Mouse (Mus musculus) hindbrain, postnatal 0 days (tissue): ENCODE results near the gene Mbnl2. TPM values are rescaled to one million over a fixed set of nuclear protein-coding genes. Genes with fewer than 3 reads are reported as not detected.
A peak's percentile ranks its signal among the peaks of the same experiment; 100 is the strongest.

Experiments
- ATAC-seq: fragments of 200-750 bp; cut with Nextera tagmentation; 2 replicates; pipeline ENCODE4 v1.8.0; 2017; ENCODE audit warnings: mild to moderate bottlenecking, moderate TSS enrichment, moderate library complexity
- DNase-seq: peaks from one replicate; pipeline ENCODE4 v3.0.0-alpha.2; 2015; ENCODE audit warnings: low spot score
- H3K27ac ChIP-seq: fragments of 300-500 bp; sonication (generic); 2 replicates; pipeline ENCODE4 v1.5.1; 2014; ENCODE audit warnings: mild to moderate bottlenecking
- H3K27me3 ChIP-seq: fragments of 300-500 bp; sonication (generic); 2 replicates; pipeline ENCODE4 v1.6.1; 2014; ENCODE audit warnings: low read length, mixed read lengths; ENCODE audit not compliant: insufficient read depth
- H3K36me3 ChIP-seq: fragments of 300-500 bp; sonication (generic); 2 replicates; pipeline ENCODE4 v1.6.1; 2014; ENCODE audit warnings: low read length, mixed read lengths; ENCODE audit not compliant: insufficient read depth
- H3K4me1 ChIP-seq: fragments of 300-500 bp; sonication (generic); 2 replicates; pipeline ENCODE4 v1.6.1; 2014; ENCODE audit warnings: antibody characterized with exemption, low read length, mixed read lengths; ENCODE audit not compliant: insufficient read depth
- H3K4me2 ChIP-seq: fragments of 300-500 bp; sonication (generic); 2 replicates; pipeline ENCODE4 v1.6.1; 2014; ENCODE audit warnings: low read depth, mild to moderate bottlenecking, low read length, moderate library complexity, mixed read lengths
- H3K4me3 ChIP-seq: fragments of 300-500 bp; sonication (generic); 2 replicates; pipeline ENCODE4 v1.5.1; 2014; ENCODE audit warnings: low read length
- H3K9ac ChIP-seq: fragments of 300-500 bp; sonication (generic); replicated peaks from 2 replicates; pipeline ENCODE4 v1.6.1; 2014; ENCODE audit warnings: mild to moderate bottlenecking, low read length, moderate library complexity, mixed read lengths
- H3K9me3 ChIP-seq: fragments of 300-500 bp; sonication (generic); 2 replicates; pipeline ENCODE4 v1.6.1; 2016; ENCODE audit warnings: low read length, mixed read lengths
- CTCF ChIP-seq: IDR thresholded peaks from 2 replicates; pipeline ENCODE4 v1.5.1; 2016; ENCODE audit warnings: antibody characterized with exemption, control low read depth, low read depth
- WGBS: fragments of 180-500 bp; shearing (Covaris S2); extraction: QIAGEN DNeasy Blood & Tissue Kit; methylation state at CpG from one replicate; pipeline ENCODE4 v1.1.7; 2014; 5-methylcytosine and 5-hydroxymethylcytosine counted together
- polyA plus RNA-seq: library from polyadenylated mRNA; unstranded; fragments of >200 nt; fragmentation: Nextera tagmentation; extraction: Ambion mirVana; gene quantifications from 2 replicates; pipeline ENCODE4 v1.2.1, GENCODE M21; 2015
- total RNA-seq: library from RNA; depleted of rRNA; stranded (reverse); fragments of >200 nt; gene quantifications from 2 replicates; pipeline ENCODE4 v1.2.3, GENCODE M21; 2014

The Mbnl2 gene
- total and polyA plus RNA-seq, 2 experiments from 2014 or later: 28.6 to 78.3 TPM

DNA sequence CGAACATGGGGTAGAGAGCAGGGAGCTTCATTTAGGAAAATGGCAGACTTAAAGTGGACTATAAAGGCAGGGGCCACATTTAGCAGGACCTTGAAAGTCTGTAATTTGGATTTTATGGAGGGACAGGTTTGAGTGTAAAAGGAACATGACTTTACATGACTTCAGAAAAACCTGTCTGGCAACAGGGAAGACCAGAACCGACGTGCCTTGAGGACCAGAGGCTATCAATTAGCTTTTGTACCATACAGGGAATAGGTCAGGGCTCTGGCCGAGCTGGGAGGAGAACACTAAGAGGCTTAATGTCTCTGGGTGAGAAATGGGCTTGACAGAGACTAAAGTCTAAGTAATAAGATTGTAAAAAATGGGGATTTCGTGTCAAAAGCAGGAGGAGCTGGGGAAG, 1.7 kb upstream of the Mbnl2 start:
- Histone ChIP-seq H3K4me3 (no peak overlapping the region), H3K4me1 (peaks cover 19% of the 10 kb centered on the region), H3K9me3 (no peaks in the 10 kb centered on the region), H3K4me2 (no peak overlapping the region), H3K27ac (no peak overlapping the region), H3K27me3 (no peaks in the 10 kb centered on the region), H3K9ac (no peak overlapping the region), H3K36me3 (no peaks in the 10 kb centered on the region)
- DNase-seq: no peak
- WGBS: 73% methylated on average over 5 of the region's 5 CpGs
- no peak for ATAC-seq
- no peak for TF ChIP-seq CTCF

DNA sequence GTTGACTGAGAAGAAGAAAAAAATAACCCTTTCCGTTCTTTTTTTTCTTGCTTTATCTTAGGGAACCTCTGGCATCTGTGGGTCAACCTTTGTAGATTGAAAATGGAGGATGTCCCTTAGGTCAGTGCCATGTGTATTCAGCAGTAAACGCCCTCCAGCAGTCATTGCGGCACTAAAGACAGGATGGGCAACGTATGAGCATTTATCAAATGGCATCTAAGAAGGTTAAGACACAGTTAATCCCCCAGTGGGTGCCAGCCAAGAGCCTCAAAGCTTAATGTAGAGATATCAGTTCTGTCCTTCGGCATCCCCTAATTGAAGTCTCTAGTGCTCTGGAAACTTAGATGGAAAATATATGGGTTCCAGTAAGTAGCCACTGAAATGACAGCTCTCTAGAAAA, 723 bp upstream of the Mbnl2 start:
- no peaks in the 10 kb centered on the region for H3K9me3 ChIP-seq
- peak overlapping the region; percentile 62; the same call in 1 of the 2 replicates for H3K9ac ChIP-seq
- no peaks in the 10 kb centered on the region for H3K27me3 ChIP-seq
- H3K4me3 ChIP-seq: peak overlapping the region; percentile 75
- no peaks in the 10 kb centered on the region for H3K36me3 ChIP-seq
- ATAC-seq: no peak
- peak overlapping the region; percentile 69 for H3K4me2 ChIP-seq
- no peak for DNase-seq
- H3K4me1 ChIP-seq: peaks cover 24% of the 10 kb centered on the region
- WGBS: 32% methylated on average over 5 of the region's 5 CpGs
- peak overlapping the region; percentile 81 for H3K27ac ChIP-seq
- TF ChIP-seq CTCF: no peak

DNA sequence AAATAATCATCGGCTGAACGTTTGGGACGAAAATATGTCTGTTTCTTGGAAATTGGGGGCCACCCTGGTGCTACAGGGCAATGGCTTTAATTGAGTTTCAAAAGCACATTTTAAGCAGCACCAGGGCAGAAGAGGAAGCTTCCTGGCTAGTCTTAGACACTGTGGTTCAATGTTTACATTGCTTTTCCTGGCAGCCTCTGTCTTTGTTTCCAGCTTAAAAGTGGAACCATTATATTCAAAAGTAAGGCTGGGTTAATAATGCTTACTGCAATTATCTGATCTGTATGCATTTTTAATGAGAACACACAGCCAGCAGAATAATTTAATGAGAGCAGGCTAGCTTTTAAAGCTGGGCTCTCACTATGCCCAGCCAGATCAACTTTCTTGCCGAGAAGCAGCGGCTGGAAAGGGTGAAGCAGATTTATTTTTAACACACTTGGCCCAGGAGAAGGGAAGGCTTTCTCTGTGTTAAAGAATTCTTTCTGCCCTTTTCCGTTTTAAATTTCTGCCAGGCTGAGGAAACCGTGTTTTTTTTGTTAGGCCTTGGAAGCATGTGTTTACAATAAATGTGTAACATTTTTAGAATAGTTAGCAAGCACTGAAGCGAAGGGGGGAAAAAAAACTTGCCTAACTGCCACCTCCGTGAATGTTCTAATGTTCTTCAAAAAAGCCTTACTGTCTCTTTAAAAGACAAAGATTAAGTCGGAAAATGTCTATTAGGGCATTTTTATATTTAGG, 1.0 kb downstream of the Mbnl2 start:
- Histone ChIP-seq H3K9me3 (no peaks in the 10 kb centered on the region), H3K4me1 (peaks cover 29% of the 10 kb centered on the region), H3K9ac (peak overlapping the region; percentile 62), H3K27me3 (no peaks in the 10 kb centered on the region), H3K27ac (peak overlapping the region; percentile 69), H3K36me3 (no peaks in the 10 kb centered on the region), H3K4me2 (peak overlapping the region; percentile 69), H3K4me3 (peak overlapping the region; percentile 75)
- ATAC-seq (no peak), DNase-seq (peak; percentile 26)
- TF ChIP-seq CTCF: no peak
- 11% methylated on average over 10 of the region's 10 CpGs for WGBS

DNA sequence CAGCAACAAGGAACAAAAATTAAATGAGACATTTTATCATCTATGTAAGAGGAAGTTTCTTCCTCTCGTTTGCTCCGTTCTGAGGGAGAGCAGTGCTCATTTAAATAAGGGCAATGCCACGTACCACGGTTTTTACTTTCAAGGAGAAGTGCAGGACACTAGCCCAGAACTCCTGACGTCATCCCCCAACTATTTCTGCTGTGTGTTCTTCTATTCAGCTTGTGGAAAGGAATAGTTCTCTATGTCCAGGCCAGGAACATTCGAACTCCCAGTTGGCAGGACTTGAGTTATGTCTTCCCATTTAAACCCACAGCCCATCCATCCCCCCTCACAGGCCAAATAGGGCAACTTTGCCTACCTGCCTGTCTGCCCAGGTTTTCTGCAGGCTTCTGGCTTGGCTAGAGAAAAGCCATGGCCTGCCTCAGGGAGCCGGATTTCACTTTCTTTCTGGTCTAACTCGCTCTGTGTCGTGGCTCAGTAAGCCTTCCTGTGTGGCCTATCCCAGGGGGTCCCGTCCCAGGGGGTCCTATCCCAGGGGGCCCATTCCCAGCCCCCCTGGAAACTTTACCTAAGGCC, 1.7 kb downstream of the Mbnl2 start:
- H3K27ac ChIP-seq: peak overlapping the region; percentile 69; the same call in 1 of the 2 replicates
- no peaks in the 10 kb centered on the region for H3K27me3 ChIP-seq
- peak overlapping the region; percentile 75 for H3K4me3 ChIP-seq
- H3K36me3 ChIP-seq: no peaks in the 10 kb centered on the region
- no peak for TF ChIP-seq CTCF
- ATAC-seq: no peak
- peak overlapping the region; percentile 62 for H3K9ac ChIP-seq
- no peaks in the 10 kb centered on the region for H3K9me3 ChIP-seq
- H3K4me2 ChIP-seq: peak overlapping the region; percentile 69
- DNase-seq: peak; percentile 50
- WGBS: 16% methylated on average over 10 of the region's 10 CpGs
- peaks cover 29% of the 10 kb centered on the region for H3K4me1 ChIP-seq

DNA sequence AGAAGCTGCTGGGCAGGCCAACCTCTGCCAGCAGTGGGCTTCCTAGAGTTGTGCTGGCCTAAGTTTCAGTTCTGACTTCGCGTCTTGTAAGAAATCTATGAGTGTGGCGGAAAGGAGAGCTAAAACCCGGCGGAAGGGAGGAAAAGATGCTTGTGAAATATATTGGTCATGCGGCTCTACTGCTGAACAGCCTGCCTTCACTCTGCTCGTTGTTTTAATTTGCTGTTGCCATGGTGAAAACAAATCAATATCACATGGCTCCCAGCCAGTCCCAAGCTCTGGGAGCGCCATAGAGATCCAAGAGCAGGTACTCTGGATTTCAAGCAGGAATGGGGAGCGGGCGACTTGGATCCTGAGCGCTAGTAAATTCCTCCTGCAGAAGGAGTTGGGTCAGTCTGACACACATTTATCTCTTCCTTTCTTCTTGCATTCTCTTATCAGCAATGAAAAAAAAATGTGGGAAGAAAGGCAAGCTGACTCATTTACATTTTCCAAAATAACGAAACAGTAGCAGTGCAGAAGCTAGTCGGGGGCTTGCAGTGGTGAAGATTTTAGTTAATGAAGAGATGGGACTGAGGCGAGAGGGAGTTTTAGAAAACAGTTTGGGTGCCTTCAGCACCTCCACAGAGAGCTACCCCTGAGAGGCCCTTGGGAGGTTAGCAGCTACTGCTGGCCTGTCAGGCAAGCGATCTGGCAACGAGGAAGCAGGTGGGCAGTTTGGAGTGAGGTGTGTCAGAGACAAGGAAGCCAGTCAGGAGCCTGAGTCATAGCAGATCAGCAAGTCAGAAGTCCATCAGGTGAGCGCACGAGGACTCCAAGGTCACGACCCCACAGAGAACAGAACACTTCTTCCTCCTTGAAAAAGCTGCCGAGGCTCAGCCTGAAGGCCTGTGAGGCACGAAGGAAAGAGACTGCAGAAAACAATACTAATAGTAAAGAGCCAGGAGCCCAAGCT, 3.1 kb downstream of the Mbnl2 start:
- H3K4me2 ChIP-seq: peak overlapping the region; percentile 69
- peak overlapping the region; percentile 75 for H3K4me3 ChIP-seq
- no peaks in the 10 kb centered on the region for H3K9me3 ChIP-seq
- 34% methylated on average over 21 of the region's 21 CpGs for WGBS
- DNase-seq: peak; percentile 71
- H3K27ac ChIP-seq: peak overlapping the region; percentile 11; the same call in 1 of the 2 replicates
- no peaks in the 10 kb centered on the region for H3K36me3 ChIP-seq
- peaks cover 29% of the 10 kb centered on the region for H3K4me1 ChIP-seq
- peak overlapping the region; percentile 33 for H3K9ac ChIP-seq
- no peak; the same call in 1 of the 2 replicates for TF ChIP-seq CTCF
- no peak for ATAC-seq
- no peaks in the 10 kb centered on the region for H3K27me3 ChIP-seq

DNA sequence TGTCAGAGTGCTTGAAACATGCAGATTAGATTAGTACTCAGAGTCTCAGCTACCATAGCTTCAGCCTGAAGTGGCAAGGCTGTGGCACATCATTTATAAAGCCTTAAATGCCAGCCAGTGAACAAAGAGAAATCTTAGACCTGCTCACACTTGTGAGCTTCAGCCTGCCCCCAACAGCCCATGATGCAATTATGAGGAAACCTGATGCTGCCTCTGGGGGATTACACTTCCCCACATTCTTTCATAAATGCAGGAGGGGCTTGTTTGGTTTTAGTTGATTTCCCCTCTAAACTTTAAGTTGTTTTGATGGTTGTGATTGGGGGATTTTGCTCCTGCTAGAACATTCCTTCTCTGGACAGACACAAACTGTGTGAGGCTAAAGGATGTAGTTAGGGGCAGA, 4.7 kb downstream of the Mbnl2 start:
- no peak overlapping the region for H3K27ac ChIP-seq
- 0 out of 2 replicates have a peak overlapping the region, but pooled peaks have one; percentile 16 for H3K4me2 ChIP-seq
- DNase-seq (no peak), ATAC-seq (no peak)
- no peaks in the 10 kb centered on the region for H3K9me3 ChIP-seq
- H3K9ac ChIP-seq: no peak overlapping the region
- no peaks in the 10 kb centered on the region for H3K27me3 ChIP-seq
- no peak for TF ChIP-seq CTCF
- no peaks in the 10 kb centered on the region for H3K36me3 ChIP-seq
- peaks cover 23% of the 10 kb centered on the region for H3K4me1 ChIP-seq
- no peak overlapping the region for H3K4me3 ChIP-seq
